In genomic region chr16:96304438-96304837, GRCm38 (mm10) we compare ENCODE assay signal across 18 mouse cellular contexts.
DNase-seq lines count a peak whose midpoint lies in the region; ATAC-seq and TF ChIP-seq lines count a peak whose summit lies in the region.
"Had no signal": no experiment of that assay in that cellular context is flagged by ENCODE, and none has a peak within 500 bp of the region (broad histone marks: within the 10 kb centered on the region; RNA-seq: fewer than 3 reads in every experiment).

No protein-coding gene starts in this region.

- TF ChIP-seq POLR2A in brain, embryonic 14.5 days (IDR thresholded peaks at IDR 0.05; ENCODE audit: borderline replicate concordance, extremely low read depth, insufficient read depth, insufficient read length, poor library complexity, severe bottlenecking), result no peak

- peak; percentile 16; the same call in 1 of the 2 replicates for ATAC-seq in midbrain, postnatal 0 days (ENCODE audit: low FRiP score)
- ATAC-seq in midbrain, embryonic 11.5 days (ENCODE audit: low FRiP score), result no peak
- no peak for ATAC-seq in megakaryocyte, adult 5-6 weeks (ENCODE audit: poor library complexity, severe bottlenecking)
- ATAC-seq: forebrain, embryonic 13.5 days; inflammation-experienced regulatory T-cells, adult 6 months; intestine, postnatal 0 days had no signal

- no peaks in the 10 kb centered on the region for H3K4me1 ChIP-seq in midbrain, postnatal 0 days (ENCODE audit: insufficient read depth, low read length)
- H3K4me1 ChIP-seq in midbrain, embryonic 11.5 days (ENCODE audit: control insufficient read depth, insufficient read depth, low read length), result no peaks in the 10 kb centered on the region
- H3K4me1 ChIP-seq: embryonic facial prominence, embryonic 13.5 days; forebrain, embryonic 13.5 days; heart, embryonic 12.5 days had no signal

- H3K9me3 ChIP-seq in midbrain, postnatal 0 days (ENCODE audit: low read length), result no peaks in the 10 kb centered on the region
- no peaks in the 10 kb centered on the region for H3K9me3 ChIP-seq in midbrain, embryonic 11.5 days (ENCODE audit: control insufficient read depth, low read length)
- H3K9me3 ChIP-seq: embryonic facial prominence, embryonic 13.5 days; forebrain, embryonic 13.5 days; heart, embryonic 12.5 days; hindbrain, embryonic 10.5 days had no signal

- no peak for TF ChIP-seq CTCF in midbrain, postnatal 0 days (IDR thresholded peaks at IDR 0.05)
- TF ChIP-seq CTCF in brain, embryonic 14.5 days (IDR thresholded peaks at IDR 0.05; ENCODE audit: borderline replicate concordance, extremely low read depth, insufficient read depth, insufficient read length), result no peak

- H3K36me3 ChIP-seq in midbrain, postnatal 0 days (ENCODE audit: insufficient read depth, low read length), result no peaks in the 10 kb centered on the region
- H3K36me3 ChIP-seq in midbrain, embryonic 11.5 days (ENCODE audit: control insufficient read depth, insufficient read depth, low read length), result no peaks in the 10 kb centered on the region
- H3K36me3 ChIP-seq: embryonic facial prominence, embryonic 13.5 days; heart, embryonic 12.5 days; hindbrain, embryonic 10.5 days had no signal

- DNase-seq in heart, adult 11 months, result peak; percentile 37
- no peak for DNase-seq in heart, adult 18-20 months
- DNase-seq in midbrain, postnatal 0 days (ENCODE audit: low spot score), result peak; percentile 10
- DNase-seq in midbrain, embryonic 11.5 days (ENCODE audit: low spot score, missing footprints), result no peak
- peak; percentile 30 for DNase-seq in brain, embryonic 14.5 days (ENCODE audit: low read depth)
- DNase-seq in left cerebral cortex, postnatal 25 days (ENCODE audit: low spot score in 2 of 2), result no peak
- DNase-seq: adrenal gland, postnatal 10 days; cerebellum, adult 8-10 months; cerebellum, postnatal 14 days; gastrocnemius, postnatal 10 days had no signal

- no peak overlapping the region for H3K4me3 ChIP-seq in midbrain, postnatal 0 days (ENCODE audit: low read depth, low read length)
- H3K4me3 ChIP-seq in midbrain, embryonic 11.5 days (ENCODE audit: low read depth, low read length), result no peak overlapping the region
- H3K4me3 ChIP-seq: embryonic facial prominence, embryonic 13.5 days; forebrain, embryonic 13.5 days; heart, embryonic 12.5 days; hindbrain, embryonic 10.5 days had no signal

- H3K9ac ChIP-seq in midbrain, postnatal 0 days (replicated peaks; ENCODE audit: low read length, poor library complexity, severe bottlenecking), result no peak overlapping the region
- no peak overlapping the region for H3K9ac ChIP-seq in midbrain, embryonic 11.5 days (ENCODE audit: low read length)
- H3K9ac ChIP-seq: embryonic facial prominence, embryonic 13.5 days; forebrain, embryonic 13.5 days; heart, embryonic 12.5 days; hindbrain, embryonic 14.5 days had no signal

- no peak overlapping the region for H3K4me2 ChIP-seq in midbrain, postnatal 0 days (ENCODE audit: low read depth, low read length, poor library complexity, severe bottlenecking)
- H3K4me2 ChIP-seq in midbrain, embryonic 11.5 days, result no peak overlapping the region
- H3K4me2 ChIP-seq: embryonic facial prominence, embryonic 13.5 days; forebrain, embryonic 13.5 days; heart, embryonic 12.5 days; hindbrain, embryonic 14.5 days had no signal

- no peaks in the 10 kb centered on the region for H3K27me3 ChIP-seq in midbrain, postnatal 0 days (ENCODE audit: insufficient read depth, low read length)
- H3K27me3 ChIP-seq in midbrain, embryonic 11.5 days (ENCODE audit: control insufficient read depth, insufficient read depth, low read length), result no peaks in the 10 kb centered on the region
- H3K27me3 ChIP-seq: embryonic facial prominence, embryonic 13.5 days; forebrain, embryonic 13.5 days; heart, embryonic 12.5 days had no signal

- H3K27ac ChIP-seq in midbrain, postnatal 0 days (ENCODE audit: low read depth, low read length), result no peak overlapping the region
- H3K27ac ChIP-seq in midbrain, embryonic 11.5 days (ENCODE audit: low read depth, low read length), result no peak overlapping the region
- H3K27ac ChIP-seq: embryonic facial prominence, embryonic 13.5 days; forebrain, embryonic 13.5 days; hindbrain, embryonic 10.5 days; hindbrain, embryonic 14.5 days had no signal

- intact Hi-C loops in left cerebral cortex, postnatal 25 days (cut with DNase I), result no loop called here

Comparison
In these comparisons a context has a peak if more than half of its experiments do, and no peak if none do; other contexts are left out.
1. DNase-seq: peak in heart, adult 11 months (single experiment), midbrain, postnatal 0 days (single experiment) and brain, embryonic 14.5 days (single experiment); none in heart, adult 18-20 months (0 of 2), midbrain, embryonic 11.5 days (single experiment) and left cerebral cortex, postnatal 25 days (0 of 2).